Mouse (Mus musculus) midbrain, embryonic 16.5 days (tissue): ENCODE data around the gene Cabp4. TPM values are rescaled to one million over a fixed set of nuclear protein-coding genes. Genes with fewer than 3 reads are reported as not detected.

ENCODE experiments used
- ATAC-seq: fragments of 200-750 bp; cut with Nextera tagmentation; 2 replicates; pipeline ENCODE4 v1.8.0; 2017; ENCODE audit warnings: moderate TSS enrichment
- H3K27ac ChIP-seq: fragments of 300-500 bp; sonication (generic); 2 replicates; pipeline ENCODE4 v1.5.1; 2014; ENCODE audit warnings: mild to moderate bottlenecking, low read length, mixed read lengths
- H3K27me3 ChIP-seq: fragments of 300-500 bp; sonication (generic); 2 replicates; pipeline ENCODE4 v1.6.1; 2014; ENCODE audit warnings: low read depth, low read length, mixed read lengths; ENCODE audit not compliant: control insufficient read depth, insufficient read depth
- H3K36me3 ChIP-seq: fragments of 300-500 bp; sonication (generic); 2 replicates; pipeline ENCODE4 v1.6.1; 2014; ENCODE audit warnings: mild to moderate bottlenecking, low read length, moderate library complexity, mixed read lengths; ENCODE audit not compliant: control insufficient read depth, insufficient read depth
- H3K4me1 ChIP-seq: fragments of 300-500 bp; sonication (generic); 2 replicates; pipeline ENCODE4 v1.6.1; 2014; ENCODE audit warnings: mild to moderate bottlenecking, low read length, mixed read lengths; ENCODE audit not compliant: control insufficient read depth, insufficient read depth
- H3K4me2 ChIP-seq: fragments of 300-500 bp; sonication (generic); 2 replicates; pipeline ENCODE4 v1.6.1; 2014; ENCODE audit warnings: mild to moderate bottlenecking, low read length, mixed read lengths
- H3K4me3 ChIP-seq: fragments of 300-500 bp; sonication (generic); 2 replicates; pipeline ENCODE4 v1.5.1; 2014; ENCODE audit warnings: low read depth, mild to moderate bottlenecking, low read length, moderate library complexity, mixed read lengths
- H3K9ac ChIP-seq: fragments of 300-500 bp; sonication (generic); 2 replicates; pipeline ENCODE4 v1.6.1; 2014; ENCODE audit warnings: low read depth, low read length, mixed read lengths
- H3K9me3 ChIP-seq: fragments of 300-500 bp; sonication (generic); replicated peaks from 2 replicates; pipeline ENCODE4 v1.6.1; 2014; ENCODE audit warnings: mild to moderate bottlenecking, low read length, mixed read lengths; ENCODE audit not compliant: control insufficient read depth, poor library complexity, severe bottlenecking
- WGBS: fragments of 180-500 bp; shearing (Covaris S2); extraction: QIAGEN DNeasy Blood & Tissue Kit; methylation state at CpG from one replicate; pipeline ENCODE4 v1.1.7; 2014; 5-methylcytosine and 5-hydroxymethylcytosine counted together
- polyA plus RNA-seq: library from polyadenylated mRNA; unstranded; fragments of >200 nt; fragmentation: Nextera tagmentation; extraction: Ambion mirVana; gene quantifications from 2 replicates; pipeline ENCODE4 v1.2.1, GENCODE M21; 2015

Gene Cabp4
- polyA plus RNA-seq, 1 experiment from 2014 or later, result 0.24 TPM

DNA sequence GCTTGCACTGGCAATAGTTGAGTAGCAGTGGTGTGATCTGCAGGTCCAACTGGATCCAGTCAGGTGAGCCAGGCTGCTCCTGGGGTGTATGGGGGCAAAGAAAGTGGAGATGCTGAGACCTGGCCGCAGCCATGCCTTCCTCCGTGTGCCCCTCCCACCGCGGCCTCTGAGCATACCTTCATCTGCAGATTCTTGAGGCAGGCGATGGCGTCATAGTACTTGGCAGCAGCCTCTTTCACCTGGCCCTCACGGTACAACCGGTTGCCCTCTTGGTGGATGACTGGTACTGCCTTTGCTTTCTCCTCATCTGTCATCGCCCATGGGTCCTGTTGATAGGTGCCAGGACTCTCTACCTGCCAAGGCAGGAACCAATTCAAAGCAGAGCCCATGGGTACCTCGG, 28.7 kb downstream of the Cabp4 start:
- ATAC-seq, result no peak
- peaks cover under 1% of the 10 kb centered on the region; the same call in 1 of the 2 replicates for H3K4me1 ChIP-seq
- peaks cover 32% of the 10 kb centered on the region for H3K36me3 ChIP-seq
- no peak overlapping the region for H3K27ac ChIP-seq
- no peak overlapping the region for H3K4me2 ChIP-seq
- H3K9me3 ChIP-seq, result no peaks in the 10 kb centered on the region
- H3K27me3 ChIP-seq, result no peaks in the 10 kb centered on the region
- 98% methylated on average over 10 of the region's 10 CpGs for whole genome bisulfite sequencing
- no peak overlapping the region for H3K4me3 ChIP-seq
- H3K9ac ChIP-seq, result no peak overlapping the region

DNA sequence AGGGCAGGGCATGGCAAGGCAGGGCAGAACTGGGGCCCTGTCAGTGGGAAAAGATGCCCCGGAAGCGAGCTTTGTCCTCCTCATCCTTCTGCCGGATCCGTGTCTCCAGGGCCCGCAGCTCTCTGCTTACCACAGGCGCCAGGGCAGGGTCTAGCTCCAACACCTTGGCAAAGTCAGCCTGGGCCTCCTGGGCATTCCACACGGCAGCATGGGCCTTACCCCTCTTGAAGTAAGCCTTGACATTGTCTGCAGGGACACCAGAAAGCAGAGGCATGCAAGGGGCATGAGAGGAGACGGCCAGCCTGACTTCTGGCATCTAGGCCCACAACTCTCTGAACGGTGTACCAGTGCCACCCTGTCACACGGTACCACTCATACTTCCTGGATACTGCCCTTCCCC, 29.3 kb downstream of the Cabp4 start:
- Histone ChIP-seq H3K27me3 (no peaks in the 10 kb centered on the region), H3K9me3 (no peaks in the 10 kb centered on the region), H3K9ac (no peak overlapping the region), H3K4me1 (no peaks in the 10 kb centered on the region), H3K4me2 (no peak overlapping the region), H3K27ac (no peak overlapping the region), H3K36me3 (peaks cover 34% of the 10 kb centered on the region), H3K4me3 (no peak overlapping the region)
- no peak for ATAC-seq
- 91% methylated on average over 10 of the region's 10 CpGs for WGBS

DNA sequence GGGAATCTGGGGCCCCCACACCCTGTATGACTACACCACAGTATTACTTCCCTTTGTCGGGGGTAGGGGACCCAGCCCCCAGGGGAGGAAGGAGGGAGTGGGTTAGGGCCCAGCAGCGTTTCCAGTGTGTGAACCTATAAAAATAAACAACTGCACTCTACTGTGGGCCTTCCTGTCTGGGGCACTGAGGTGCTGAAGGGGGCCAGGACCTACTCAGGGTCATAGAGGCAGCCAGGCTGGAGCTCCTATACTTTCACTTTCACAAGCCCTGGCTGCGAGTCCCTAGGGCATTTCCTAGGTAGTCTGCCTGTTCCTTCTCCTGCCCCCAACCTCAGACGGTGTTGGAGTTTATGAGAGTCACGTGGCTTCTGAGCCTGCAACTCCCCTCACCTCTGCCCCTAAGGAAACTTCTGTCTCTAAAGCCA, 30.0 kb downstream of the Cabp4 start:
- H3K36me3 ChIP-seq, result peaks cover 40% of the 10 kb centered on the region
- H3K4me1 ChIP-seq, result no peaks in the 10 kb centered on the region
- no peak overlapping the region for H3K4me3 ChIP-seq
- no peaks in the 10 kb centered on the region for H3K27me3 ChIP-seq
- no peak overlapping the region for H3K27ac ChIP-seq
- no peak overlapping the region for H3K4me2 ChIP-seq
- H3K9ac ChIP-seq, result no peak overlapping the region
- no peaks in the 10 kb centered on the region for H3K9me3 ChIP-seq
- no peak for ATAC-seq
- WGBS, result 84% methylated on average over 5 of the region's 5 CpGs

DNA sequence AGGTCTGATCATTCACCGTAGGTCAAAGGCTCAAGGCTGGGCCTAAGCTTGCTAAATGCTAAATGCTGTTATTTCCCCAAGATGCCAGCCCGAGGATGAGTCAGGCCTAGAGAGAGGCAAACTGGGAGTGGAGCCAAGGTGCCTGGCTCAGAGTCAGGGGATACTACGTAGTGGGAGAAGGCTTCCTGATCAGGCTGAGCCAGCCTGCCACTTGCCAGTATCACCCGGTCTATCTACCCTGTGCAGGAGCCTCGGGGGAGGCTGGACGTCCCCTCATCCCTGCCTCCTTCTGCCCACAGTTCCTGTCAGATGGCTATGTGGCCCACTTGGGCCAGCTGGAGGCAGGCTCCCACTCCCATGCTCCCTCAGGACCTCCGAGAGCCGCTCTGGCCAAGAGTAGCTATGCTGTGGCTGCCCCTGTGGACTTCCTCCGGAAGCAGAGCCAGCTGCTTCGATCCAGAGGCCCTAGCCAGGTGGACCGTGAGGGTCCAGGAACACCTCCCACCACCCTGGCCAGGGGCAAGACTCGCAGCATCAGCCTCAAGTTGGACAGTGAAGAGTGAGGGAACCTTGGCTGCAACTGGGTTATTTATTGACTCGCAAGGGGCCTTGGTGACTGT, 30.5 kb downstream of the Cabp4 start:
- no peaks in the 10 kb centered on the region for H3K4me1 ChIP-seq
- no peak overlapping the region for H3K4me3 ChIP-seq
- no peaks in the 10 kb centered on the region for H3K9me3 ChIP-seq
- no peak overlapping the region for H3K9ac ChIP-seq
- H3K27me3 ChIP-seq, result no peaks in the 10 kb centered on the region
- ATAC-seq, result no peak
- WGBS, result 83% methylated on average over 13 of the region's 13 CpGs
- H3K4me2 ChIP-seq, result no peak overlapping the region
- H3K36me3 ChIP-seq, result peaks cover 43% of the 10 kb centered on the region
- no peak overlapping the region for H3K27ac ChIP-seq

DNA sequence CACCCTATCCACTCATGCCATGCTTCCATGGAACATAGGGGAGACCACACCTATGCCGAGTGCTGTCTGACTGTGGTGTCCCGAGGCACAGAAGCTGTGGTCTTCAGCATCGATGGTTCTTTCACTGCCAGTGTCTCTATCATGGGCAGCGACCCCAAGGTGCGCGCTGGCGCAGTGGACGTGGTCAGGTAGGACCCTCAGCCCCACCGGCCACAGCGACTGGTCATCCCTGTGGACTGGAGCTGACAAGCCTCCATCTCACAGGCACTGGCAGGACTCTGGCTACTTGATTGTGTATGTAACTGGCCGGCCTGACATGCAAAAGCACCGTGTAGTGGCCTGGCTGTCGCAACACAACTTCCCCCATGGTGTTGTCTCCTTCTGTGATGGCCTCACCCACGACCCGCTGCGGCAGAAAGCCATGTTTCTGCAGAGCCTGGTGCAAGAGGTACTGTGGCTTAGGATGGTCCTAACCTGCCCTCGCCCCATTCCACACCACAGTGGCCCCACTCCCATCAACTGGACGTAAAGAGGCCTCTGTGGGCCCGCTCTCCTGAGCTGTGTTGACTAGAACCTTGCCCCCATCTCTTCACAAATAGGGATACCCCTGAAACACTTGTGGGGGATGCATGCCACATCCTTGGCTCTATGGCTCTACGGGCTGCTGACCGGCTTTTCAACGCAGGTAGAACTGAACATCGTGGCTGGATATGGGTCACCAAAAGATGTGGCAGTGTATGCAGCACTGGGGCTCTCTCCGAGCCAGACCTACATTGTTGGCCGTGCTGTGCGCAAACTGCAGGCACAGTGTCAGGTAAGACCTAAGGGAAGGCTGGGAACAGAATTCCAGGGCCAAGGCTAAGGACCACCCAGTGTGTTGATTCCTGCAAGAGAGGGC, 31.5 kb downstream of the Cabp4 start:
- 97% methylated on average over 26 of the region's 26 CpGs for WGBS
- no peak for ATAC-seq
- no peaks in the 10 kb centered on the region for H3K27me3 ChIP-seq
- H3K9me3 ChIP-seq, result no peaks in the 10 kb centered on the region
- no peak overlapping the region for H3K4me2 ChIP-seq
- H3K4me1 ChIP-seq, result no peaks in the 10 kb centered on the region
- H3K36me3 ChIP-seq, result peaks cover 46% of the 10 kb centered on the region
- H3K27ac ChIP-seq, result no peak overlapping the region
- H3K9ac ChIP-seq, result no peak overlapping the region
- H3K4me3 ChIP-seq, result no peak overlapping the region

DNA sequence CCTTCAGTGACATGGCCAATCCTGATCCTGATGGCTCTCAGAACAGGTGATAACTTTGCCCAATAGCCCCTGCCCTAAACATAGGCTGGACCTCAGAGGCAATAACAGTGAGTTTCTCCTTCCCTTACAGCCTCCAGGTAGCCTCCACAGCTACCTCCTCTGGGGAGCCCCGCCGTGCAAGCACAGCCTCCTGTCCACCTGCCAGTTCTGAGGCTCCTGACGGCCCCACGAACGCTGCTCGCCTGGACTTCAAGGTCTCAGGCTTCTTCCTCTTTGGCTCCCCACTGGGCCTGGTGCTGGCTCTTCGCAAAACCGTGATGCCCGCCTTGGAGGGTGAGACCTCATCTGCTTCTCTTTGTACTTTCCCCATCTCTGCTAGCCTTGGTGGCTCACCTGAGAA, 35.3 kb downstream of the Cabp4 start:
- Histone ChIP-seq H3K9me3 (no peaks in the 10 kb centered on the region), H3K36me3 (peaks cover 52% of the 10 kb centered on the region), H3K9ac (no peak overlapping the region), H3K4me3 (no peak overlapping the region), H3K27ac (no peak overlapping the region), H3K4me1 (no peaks in the 10 kb centered on the region), H3K4me2 (no peak overlapping the region), H3K27me3 (no peaks in the 10 kb centered on the region)
- no peak for ATAC-seq
- 92% methylated on average over 9 of the region's 9 CpGs for WGBS

DNA sequence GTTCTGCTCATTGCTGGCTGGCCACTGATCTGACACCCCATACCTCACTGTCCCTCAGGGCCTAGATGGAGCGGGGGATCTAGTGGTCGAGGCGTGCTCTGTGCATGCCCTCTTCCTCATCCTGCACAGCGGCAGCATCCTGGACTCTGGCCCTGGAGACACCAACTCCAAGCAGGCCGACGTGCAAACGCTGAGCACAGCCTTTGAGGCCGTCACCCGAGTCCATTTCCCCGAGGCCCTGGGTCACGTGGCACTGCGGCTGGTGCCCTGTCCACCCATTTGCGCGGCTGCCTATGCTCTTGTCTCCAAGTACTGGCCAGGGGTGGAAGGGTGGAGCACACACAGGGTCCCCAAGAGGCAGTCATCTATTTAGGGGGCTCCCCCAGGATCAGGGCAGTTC, 37.2 kb downstream of the Cabp4 start:
- Histone ChIP-seq H3K4me2 (no peak overlapping the region), H3K9me3 (no peaks in the 10 kb centered on the region), H3K27me3 (no peaks in the 10 kb centered on the region), H3K4me1 (peaks cover 7% of the 10 kb centered on the region), H3K36me3 (peaks cover 33% of the 10 kb centered on the region), H3K9ac (no peak overlapping the region), H3K4me3 (no peak overlapping the region), H3K27ac (no peak overlapping the region)
- 89% methylated on average over 14 of the region's 14 CpGs for WGBS
- ATAC-seq, result no peak

DNA sequence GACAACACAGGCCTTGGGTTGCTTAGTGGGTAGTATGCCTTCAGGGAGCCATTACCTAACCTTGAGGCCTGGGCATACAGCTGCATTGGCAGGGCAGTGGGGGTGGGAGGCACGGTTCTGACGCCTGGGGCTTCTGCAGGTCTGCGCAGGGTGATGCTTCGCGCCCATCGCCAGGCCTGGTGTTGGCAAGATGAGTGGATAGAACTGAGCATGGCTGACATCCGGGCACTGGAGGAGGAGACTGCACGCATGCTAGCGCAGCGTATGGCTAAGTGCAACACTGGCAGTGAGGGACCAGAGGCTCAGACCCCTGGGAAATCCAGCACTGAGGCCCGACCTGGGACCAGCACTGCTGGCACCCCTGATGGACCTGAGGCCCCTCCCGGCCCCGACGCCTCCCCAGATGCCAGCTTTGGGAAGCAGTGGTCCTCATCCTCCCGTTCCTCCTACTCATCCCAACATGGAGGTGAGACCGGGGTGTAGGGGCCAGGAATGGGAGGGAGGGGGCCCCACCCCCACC, 39.1 kb downstream of the Cabp4 start:
- Histone ChIP-seq H3K27ac (no peak overlapping the region), H3K4me1 (peaks cover 18% of the 10 kb centered on the region), H3K27me3 (no peaks in the 10 kb centered on the region), H3K36me3 (peaks cover 27% of the 10 kb centered on the region), H3K4me2 (no peak overlapping the region), H3K9ac (no peak overlapping the region), H3K9me3 (no peaks in the 10 kb centered on the region), H3K4me3 (no peak overlapping the region)
- no peak for ATAC-seq
- 91% methylated on average over 16 of the region's 16 CpGs for WGBS

DNA sequence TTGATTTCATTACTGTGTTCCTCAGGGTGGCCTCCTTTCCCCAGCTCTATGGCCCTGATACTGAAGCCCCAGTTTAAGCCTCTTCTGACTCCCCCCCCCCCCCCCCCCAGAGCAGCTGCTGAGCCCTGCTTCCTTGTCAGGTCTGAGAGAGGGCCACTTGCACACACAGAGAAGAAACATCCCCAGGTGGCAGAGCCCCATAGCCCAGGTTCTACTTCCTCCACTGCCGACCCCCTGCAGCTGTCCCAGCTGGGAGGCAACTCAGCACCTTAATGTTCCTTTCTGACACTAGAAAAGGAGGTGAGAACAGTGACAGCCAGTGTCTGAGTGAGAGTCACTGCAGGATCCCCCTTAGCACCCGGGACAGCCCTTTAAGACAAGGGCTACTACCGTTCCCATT, 40.0 kb downstream of the Cabp4 start:
- Histone ChIP-seq H3K9me3 (no peaks in the 10 kb centered on the region), H3K4me1 (peaks cover 27% of the 10 kb centered on the region), H3K36me3 (peaks cover 19% of the 10 kb centered on the region; the same call in 1 of the 2 replicates), H3K27me3 (no peaks in the 10 kb centered on the region), H3K4me3 (no peak overlapping the region), H3K9ac (no peak overlapping the region), H3K4me2 (no peak overlapping the region), H3K27ac (no peak overlapping the region)
- ATAC-seq, result no peak
- WGBS, result 87% methylated on average over 3 of the region's 3 CpGs
